Mouse (Mus musculus) left cerebral cortex, postnatal 4 days (tissue): ENCODE measurements around the gene Ube2q2. TPM values are rescaled to one million over a fixed set of nuclear protein-coding genes. Genes with fewer than 3 reads are reported as not detected.

ENCODE experiments used
- DNase-seq: peaks from one replicate; pipeline ENCODE4 v3.0.0-alpha.2; 2022
- intact Hi-C: fragments of 180-260 bp; cut with DNase I; formaldehyde crosslinking; loops from one replicate; pipeline ENCODE4 v1.15.1; 2025
- total RNA-seq, 2 experiments: library from RNA; stranded (reverse); gene quantifications; 2 replicates each; pipeline ENCODE4 v1.2.3; 2021

Ube2q2 gene
- total RNA-seq, 2 experiments from 2014 or later, result 45.5 to 51.4 TPM

GRCm38 (mm10) chr9:55152935-55153334 lies 4.3 kb downstream of the Ube2q2 start:
- intact Hi-C loops, result loop anchor here (10.0 kb wide), 1 partner anchor 162 kb away; no protein-coding TSS in a partner anchor
- DNase-seq, result no peak

GRCm38 (mm10) chr9:55170655-55171412 lies 22.2 kb downstream of the Ube2q2 start:
- no peak for DNase-seq
- intact Hi-C loops, result no loop called here

DNA sequence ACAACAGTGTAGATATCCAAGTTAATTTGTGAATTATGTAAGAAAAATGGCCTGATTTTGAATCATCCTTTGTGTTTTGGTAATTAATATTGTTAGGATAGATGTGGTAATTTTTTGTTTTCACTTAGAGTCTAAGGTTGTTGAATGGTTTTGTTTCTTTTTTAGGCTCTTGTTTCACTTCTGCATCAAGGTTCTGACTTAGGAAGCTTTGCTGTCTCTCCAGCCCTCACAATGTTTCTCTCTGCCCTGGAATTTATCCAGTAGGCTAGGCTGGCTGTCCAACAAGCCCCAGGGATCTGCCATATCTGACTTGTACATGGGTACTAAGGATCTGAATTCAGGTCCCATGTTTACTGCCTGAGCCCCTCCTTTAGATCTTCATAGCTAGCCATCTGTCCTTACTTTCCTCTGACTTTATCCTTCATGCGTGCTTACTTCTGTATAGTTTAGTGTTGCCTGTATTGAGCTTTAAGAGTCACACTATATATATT lies 23.6 kb downstream of the Ube2q2 start:
- no peak for DNase-seq
- intact Hi-C loops, result no loop called here

GRCm38 (mm10) chr9:55174235-55174634 lies 25.6 kb downstream of the Ube2q2 start:
- no peak for DNase-seq
- intact Hi-C loops, result no loop called here

GRCm38 (mm10) chr9:55195876-55196275 lies 47.2 kb downstream of the Ube2q2 start:
- intact Hi-C loops, result no loop called here
- no peak for DNase-seq

DNA sequence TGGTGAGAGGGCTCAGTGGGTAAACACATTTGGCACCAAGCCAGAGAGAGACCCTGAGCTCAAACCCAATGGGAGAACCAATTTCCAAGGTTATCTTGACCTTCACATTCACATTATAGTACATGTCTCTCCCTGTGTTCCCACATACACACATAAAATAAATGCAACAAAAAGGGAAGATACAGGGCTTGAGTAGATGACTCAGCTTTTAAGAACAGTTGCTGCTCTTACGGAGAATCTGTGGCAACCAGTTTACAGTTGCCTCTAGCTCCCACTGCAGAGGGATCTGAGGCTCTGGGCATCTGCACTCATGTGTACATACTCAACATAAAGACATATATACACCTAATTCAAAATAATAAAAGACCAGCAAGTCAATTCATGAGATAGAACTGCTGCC lies 49.6 kb downstream of the Ube2q2 start:
- no peak for DNase-seq
- intact Hi-C loops, result no loop called here

DNA sequence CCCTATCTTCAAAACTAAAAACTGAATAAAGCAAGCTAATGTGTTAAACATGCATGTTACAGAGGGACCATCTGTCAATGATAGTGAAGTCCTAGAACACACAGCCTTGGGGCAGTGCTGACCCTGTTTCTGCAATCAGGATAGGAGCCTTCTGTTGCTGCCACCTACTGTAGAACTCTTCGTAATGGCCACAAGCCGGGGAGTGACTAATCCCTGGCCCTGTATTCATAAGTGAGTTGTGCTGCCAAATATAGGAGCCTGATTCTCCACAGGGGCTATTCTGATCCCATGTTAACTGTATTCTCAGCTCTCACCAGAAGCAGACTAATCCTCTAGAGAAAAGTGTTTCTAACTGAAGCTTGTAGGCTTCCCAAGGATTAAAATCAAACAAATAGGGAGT lies 50.7 kb downstream of the Ube2q2 start:
- DNase-seq, result peak; percentile 15
- intact Hi-C loops, result no loop called here

GRCm38 (mm10) chr9:55208458-55208789 lies 59.8 kb downstream of the Ube2q2 start:
- intact Hi-C loops, result loop anchor here (10.0 kb wide), 1 partner anchor 886 kb away; no protein-coding TSS in a partner anchor
- DNase-seq, result no peak

GRCm38 (mm10) chr9:55208790-55209481 lies 60.3 kb downstream of the Ube2q2 start, which contains the start of gene Fbxo22:
TSS of gene Fbxo22 (plus strand) at chr9:55208925.
- intact Hi-C loops, result loop anchor here (10.0 kb wide), 1 partner anchor 886 kb away; no protein-coding TSS in a partner anchor

GRCm38 (mm10) chr9:55211611-55212010 lies 63.0 kb downstream of the Ube2q2 start:
- intact Hi-C loops, result no loop called here
- DNase-seq, result no peak

More at GRCm38 (mm10) chr9:55208790-55209481, 60.3 kb downstream of the Ube2q2 start, which contains the start of gene Fbxo22:
- DNase-seq, result peak; percentile 91

- DNase-seq, result no peak
- intact Hi-C loops, result no loop called here
Measured at GRCm38 (mm10) chr9:55213396-55213795, 64.7 kb downstream of the Ube2q2 start.

DNA sequence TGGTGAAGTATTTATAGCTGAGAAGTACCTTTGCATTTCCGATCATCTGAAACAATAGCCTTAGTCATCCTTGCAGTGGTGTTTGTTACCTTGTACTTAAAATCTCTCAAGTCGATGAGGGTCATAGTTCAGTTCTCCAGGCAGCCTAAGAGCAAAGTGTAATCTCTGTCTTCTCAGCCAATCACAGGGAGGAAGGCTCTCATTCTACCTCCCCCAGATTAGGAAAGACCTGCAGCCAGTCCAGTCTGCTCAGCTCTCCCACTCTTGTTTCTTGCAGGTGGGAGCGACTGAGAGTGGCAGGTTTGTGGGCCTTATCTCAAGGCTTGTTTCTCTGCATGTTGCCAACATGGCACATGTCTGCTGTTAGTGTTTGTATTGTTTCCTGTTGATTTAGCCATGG lies 66.4 kb downstream of the Ube2q2 start:
- no peak for DNase-seq
- intact Hi-C loops, result no loop called here

- DNase-seq, result no peak
- intact Hi-C loops, result no loop called here
Measured at GRCm38 (mm10) chr9:55215648-55216047, 67.0 kb downstream of the Ube2q2 start.

DNA sequence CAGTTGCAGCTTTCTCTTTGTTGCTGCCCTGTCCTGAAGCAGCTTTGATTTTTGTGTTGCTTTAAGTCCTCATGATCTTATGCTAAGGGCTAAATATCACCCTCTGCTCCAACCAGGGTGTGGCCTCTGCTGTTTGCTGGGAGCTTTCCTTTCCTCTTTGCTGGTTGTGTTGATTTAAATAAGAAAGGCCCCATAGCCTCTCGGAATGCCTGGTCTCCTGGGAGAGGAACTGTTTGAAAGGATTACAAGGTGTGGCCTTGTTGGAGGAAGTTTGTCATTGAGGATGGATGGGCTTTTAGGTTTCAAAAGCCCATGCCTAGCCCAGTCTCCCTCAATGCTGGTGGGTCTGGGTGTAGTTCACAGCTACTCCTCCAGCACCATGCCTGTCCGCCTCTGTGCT lies 67.4 kb downstream of the Ube2q2 start:
- no peak for DNase-seq
- intact Hi-C loops, result no loop called here

- intact Hi-C loops, result no loop called here
- no peak for DNase-seq
Measured at GRCm38 (mm10) chr9:55217381-55217780, 68.7 kb downstream of the Ube2q2 start.

- DNase-seq, result no peak
- intact Hi-C loops, result no loop called here
Measured at GRCm38 (mm10) chr9:55225165-55225737, 76.6 kb downstream of the Ube2q2 start.

DNA sequence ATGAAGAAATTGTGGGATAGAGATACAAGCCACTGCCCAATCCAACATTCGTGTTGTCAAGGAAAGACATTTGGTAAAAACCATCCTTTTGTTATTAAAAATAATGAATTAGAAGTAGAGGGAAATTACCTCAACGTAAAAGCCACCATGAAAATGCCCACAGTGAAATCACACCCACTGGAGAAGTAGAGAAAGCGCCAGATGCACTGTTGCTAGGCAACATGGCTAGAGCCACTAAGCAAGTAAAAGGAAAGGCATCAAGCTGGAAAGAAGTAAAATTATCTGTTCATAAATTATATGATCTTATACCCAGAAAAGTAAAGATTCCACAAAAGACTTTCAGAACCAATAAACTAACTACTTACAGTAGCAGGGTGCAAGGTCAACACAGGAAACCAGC lies 77.6 kb downstream of the Ube2q2 start:
- intact Hi-C loops, result no loop called here
- no peak for DNase-seq

DNA sequence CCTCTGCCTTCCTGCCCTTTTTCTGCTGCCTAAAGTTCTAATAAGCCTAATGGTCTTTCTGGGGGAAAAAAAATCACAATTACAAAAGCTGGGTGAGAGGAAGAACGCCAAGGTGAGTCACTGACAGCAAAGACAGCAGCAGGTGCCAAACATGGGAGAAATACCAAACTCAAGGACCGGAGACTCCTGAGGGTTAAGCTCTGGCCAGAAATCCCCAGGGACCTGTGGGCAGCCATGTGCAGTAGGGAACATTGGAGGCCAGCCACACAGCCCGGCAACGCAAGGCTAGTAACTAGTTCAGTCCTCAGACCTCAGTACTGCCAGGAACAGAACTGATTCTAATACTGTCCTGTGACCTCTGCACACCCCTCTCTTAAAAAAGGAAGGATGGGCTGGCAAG lies 79.5 kb downstream of the Ube2q2 start:
- DNase-seq, result no peak
- intact Hi-C loops, result no loop called here

DNA sequence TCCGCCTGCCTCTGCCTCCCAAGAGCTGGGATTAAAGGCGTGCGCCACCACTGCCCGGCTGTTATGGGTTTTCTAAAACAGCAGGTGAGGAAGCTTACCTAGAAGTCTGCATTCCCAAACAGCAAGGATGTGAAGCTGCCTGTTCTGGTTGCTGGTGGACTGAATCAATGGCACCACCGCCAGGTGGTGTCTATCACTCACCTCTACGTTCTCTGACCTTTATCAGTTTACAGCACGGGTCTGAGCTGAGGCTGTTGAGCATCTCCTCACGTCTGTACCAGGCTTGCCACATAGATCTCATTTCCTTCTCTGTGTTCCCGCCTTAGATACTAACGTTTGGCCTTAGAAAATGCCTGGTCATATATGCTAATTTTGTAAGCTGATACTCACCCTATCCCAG lies 80.4 kb downstream of the Ube2q2 start:
- intact Hi-C loops, result no loop called here
- no peak for DNase-seq

- intact Hi-C loops, result loop anchor here (5.0 to 10.0 kb wide), 2 partner anchors 81 to 163 kb away; no protein-coding TSS in a partner anchor
- peak; percentile 8 for DNase-seq
Measured at GRCm38 (mm10) chr9:55231544-55231943, 82.9 kb downstream of the Ube2q2 start.

DNA sequence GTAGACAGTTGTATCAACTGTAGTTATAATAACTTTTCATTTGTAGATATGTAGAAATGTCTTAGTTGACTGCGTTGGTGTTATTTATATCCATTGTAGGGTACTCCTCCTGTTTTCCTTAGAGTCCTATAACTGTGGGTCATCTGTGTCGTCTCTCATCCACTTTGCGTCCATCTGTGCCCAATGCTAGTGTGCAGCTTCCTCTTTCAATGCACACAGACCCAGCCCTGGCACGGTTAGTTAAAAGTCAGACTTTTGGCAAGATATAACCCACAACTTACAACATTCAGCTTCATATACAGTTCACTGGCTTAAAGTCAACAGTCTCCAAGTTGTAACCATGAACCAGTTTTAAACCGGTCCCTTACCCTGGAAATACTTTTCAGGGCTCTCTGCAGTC lies 83.5 kb downstream of the Ube2q2 start:
- intact Hi-C loops, result loop anchor here (5.0 to 10.0 kb wide), 2 partner anchors 80 to 163 kb away; no protein-coding TSS in a partner anchor
- DNase-seq, result no peak
